Mouse (Mus musculus): ENCODE data around the gene Susd4. TPM values are rescaled to one million over a fixed set of nuclear protein-coding genes. Genes with fewer than 3 reads are reported as not detected.

The Susd4 gene
- polyA plus RNA-seq, 1 experiment from 2014 or later, result 11.7 TPM

GRCm38 (mm10) chr1:182881246-182881645, 117.6 kb downstream of the Susd4 start:
- H3K9me3 ChIP-seq (replicated peaks), result no peaks in the 10 kb centered on the region
- no peaks in the 10 kb centered on the region for H3K36me3 ChIP-seq
- H3K4me3 ChIP-seq, result no peak overlapping the region
- peaks cover 4% of the 10 kb centered on the region; the same call in 1 of the 2 replicates for H3K4me1 ChIP-seq
- WGBS, result 83% methylated on average over 8 of the region's 8 CpGs
- H3K27ac ChIP-seq, result no peak overlapping the region
- no peak for DNase-seq (ENCODE audit: low spot score)
- H3K27me3 ChIP-seq (ENCODE audit: low read depth, poor library complexity, severe bottlenecking), result no peaks in the 10 kb centered on the region

GRCm38 (mm10) chr1:182882611-182883010, 119.0 kb downstream of the Susd4 start:
- WGBS, result 91% methylated on average over 2 of the region's 2 CpGs

DNA sequence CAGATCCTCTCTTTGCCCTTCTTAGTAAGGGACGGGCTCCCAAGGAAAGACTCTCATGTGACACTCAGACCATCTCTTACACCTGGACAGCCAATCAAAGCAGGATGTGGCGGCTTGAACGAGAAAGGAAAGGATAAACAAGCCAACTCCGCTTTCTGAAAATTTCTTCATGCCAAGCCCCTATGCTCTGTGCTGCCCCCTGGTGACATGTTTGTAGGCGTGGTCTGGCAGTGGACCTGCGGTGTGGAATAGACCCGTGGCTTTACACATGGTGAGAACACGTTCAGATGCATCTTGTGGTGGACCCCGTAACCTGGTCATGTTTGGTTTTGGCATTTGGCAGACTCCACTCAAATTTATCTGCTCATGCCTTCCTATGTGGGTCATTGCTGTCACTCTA, 132.0 kb downstream of the Susd4 start:
- no peak overlapping the region for H3K4me3 ChIP-seq
- whole genome bisulfite sequencing, result 72% methylated on average over 9 of the region's 9 CpGs

More at GRCm38 (mm10) chr1:182882611-182883010, 119.0 kb downstream of the Susd4 start:
- H3K4me1 ChIP-seq, result peaks cover 4% of the 10 kb centered on the region; the same call in 1 of the 2 replicates
- H3K4me3 ChIP-seq, result no peak overlapping the region
- DNase-seq (ENCODE audit: low spot score), result no peak
- no peaks in the 10 kb centered on the region for H3K36me3 ChIP-seq
- no peaks in the 10 kb centered on the region for H3K9me3 ChIP-seq (replicated peaks)
- H3K27ac ChIP-seq, result no peak overlapping the region
- H3K27me3 ChIP-seq (ENCODE audit: low read depth, poor library complexity, severe bottlenecking), result no peaks in the 10 kb centered on the region

DNA sequence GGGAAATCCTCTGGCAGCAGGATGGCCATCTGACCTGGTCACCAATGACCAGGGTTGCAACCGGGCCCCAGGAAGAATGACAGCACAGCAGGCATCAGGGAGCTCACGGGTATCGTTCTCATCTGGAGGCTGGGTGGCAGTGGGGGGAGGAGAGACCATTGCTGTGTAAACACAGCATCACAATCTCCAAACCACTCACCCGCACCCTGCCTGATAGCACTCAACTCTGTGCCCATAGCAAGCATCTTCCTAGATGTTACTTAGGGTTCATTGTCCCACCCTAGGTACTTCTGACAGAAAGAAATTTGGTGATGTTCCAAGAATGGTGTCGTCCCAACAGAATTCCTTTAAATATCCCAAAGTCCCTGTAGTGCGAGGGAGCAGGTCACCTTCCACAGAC, 133.4 kb downstream of the Susd4 start:
- Histone ChIP-seq H3K4me1 (peaks cover 4% of the 10 kb centered on the region; the same call in 1 of the 2 replicates), H3K4me3 (no peak overlapping the region), H3K27me3 (ENCODE audit: low read depth, poor library complexity, severe bottlenecking) (no peaks in the 10 kb centered on the region), H3K27ac (no peak overlapping the region), H3K9me3 (replicated peaks) (no peaks in the 10 kb centered on the region), H3K36me3 (no peaks in the 10 kb centered on the region)
- 80% methylated on average over 6 of the region's 6 CpGs for WGBS
- DNase-seq (ENCODE audit: low spot score), result no peak

More for the DNA sequence above, 132.0 kb downstream of the Susd4 start:
- H3K36me3 ChIP-seq, result no peaks in the 10 kb centered on the region
- no peaks in the 10 kb centered on the region for H3K27me3 ChIP-seq (ENCODE audit: low read depth, poor library complexity, severe bottlenecking)
- H3K9me3 ChIP-seq (replicated peaks), result no peaks in the 10 kb centered on the region
- H3K4me1 ChIP-seq, result peaks cover 4% of the 10 kb centered on the region; the same call in 1 of the 2 replicates
- H3K27ac ChIP-seq, result no peak overlapping the region
- DNase-seq (ENCODE audit: low spot score), result peak; percentile 58

DNA sequence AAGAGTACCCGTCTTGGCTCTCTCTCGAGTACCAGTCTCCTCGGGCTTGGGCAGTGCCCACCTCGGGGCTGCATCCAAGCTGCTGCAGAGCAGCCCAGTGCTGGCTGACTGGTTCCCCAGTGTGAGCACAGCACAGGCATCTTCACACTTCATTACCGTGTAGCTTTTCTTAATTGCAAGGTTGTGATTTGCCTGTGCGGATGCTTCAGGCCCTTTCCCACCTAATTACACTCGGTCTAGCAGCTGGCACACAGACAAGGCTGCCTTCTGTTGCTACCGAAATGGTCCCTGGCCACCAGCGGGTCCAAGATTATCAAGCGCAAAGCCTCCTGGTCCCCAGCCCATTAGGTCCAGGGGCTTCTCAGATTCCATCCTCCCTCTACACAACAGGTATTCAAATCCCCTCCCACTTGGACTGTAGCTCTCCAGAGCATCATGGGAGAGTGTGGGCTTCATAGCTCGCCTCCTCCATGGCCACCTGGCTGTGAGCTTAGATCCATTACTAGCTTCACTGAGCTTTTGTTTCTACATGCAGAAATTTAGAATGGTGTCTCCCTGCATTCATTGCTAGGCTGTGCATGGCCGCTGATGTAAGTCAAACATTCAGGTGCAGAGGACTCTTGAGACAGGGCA, 134.0 kb downstream of the Susd4 start:
- H3K27ac ChIP-seq, result no peak overlapping the region

GRCm38 (mm10) chr1:182902095-182902494, 138.4 kb downstream of the Susd4 start:
- 73% methylated on average over 5 of the region's 5 CpGs for WGBS
- Histone ChIP-seq H3K4me1 (no peaks in the 10 kb centered on the region; the same call in 1 of the 2 replicates), H3K27ac (no peak overlapping the region), H3K27me3 (ENCODE audit: low read depth, poor library complexity, severe bottlenecking) (no peaks in the 10 kb centered on the region), H3K36me3 (no peaks in the 10 kb centered on the region), H3K4me3 (no peak overlapping the region), H3K9me3 (replicated peaks) (no peaks in the 10 kb centered on the region)
- DNase-seq (ENCODE audit: low spot score), result no peak

More for the DNA sequence above, 134.0 kb downstream of the Susd4 start:
- Histone ChIP-seq H3K4me1 (peaks cover 4% of the 10 kb centered on the region; the same call in 1 of the 2 replicates), H3K27me3 (ENCODE audit: low read depth, poor library complexity, severe bottlenecking) (no peaks in the 10 kb centered on the region), H3K9me3 (replicated peaks) (no peaks in the 10 kb centered on the region), H3K36me3 (no peaks in the 10 kb centered on the region), H3K4me3 (no peak overlapping the region)
- 81% methylated on average over 12 of the region's 12 CpGs for WGBS
- DNase-seq (ENCODE audit: low spot score), result no peak

GRCm38 (mm10) chr1:182902906-182903305, 139.2 kb downstream of the Susd4 start:
- Histone ChIP-seq H3K9me3 (replicated peaks) (no peaks in the 10 kb centered on the region), H3K27ac (no peak overlapping the region), H3K4me1 (peaks cover 2% of the 10 kb centered on the region), H3K27me3 (ENCODE audit: low read depth, poor library complexity, severe bottlenecking) (no peaks in the 10 kb centered on the region), H3K4me3 (no peak overlapping the region), H3K36me3 (no peaks in the 10 kb centered on the region)
- DNase-seq (ENCODE audit: low spot score), result no peak
- WGBS, result 86% methylated on average over 3 of the region's 3 CpGs

- peaks cover 13% of the 10 kb centered on the region for H3K4me1 ChIP-seq
- no peaks in the 10 kb centered on the region for H3K27me3 ChIP-seq (ENCODE audit: low read depth, poor library complexity, severe bottlenecking)
- no peaks in the 10 kb centered on the region for H3K36me3 ChIP-seq
- DNase-seq (ENCODE audit: low spot score), result no peak
- no peak overlapping the region for H3K27ac ChIP-seq
- no peak overlapping the region for H3K4me3 ChIP-seq
- WGBS, result 90% methylated on average over 3 of the region's 3 CpGs
- H3K9me3 ChIP-seq (replicated peaks), result no peaks in the 10 kb centered on the region
These were observed 142.0 kb downstream of the Susd4 start for GRCm38 (mm10) chr1:182905669-182906068.

GRCm38 (mm10) chr1:182908050-182909036, 144.7 kb downstream of the Susd4 start:
- Histone ChIP-seq H3K27me3 (ENCODE audit: low read depth, poor library complexity, severe bottlenecking) (no peaks in the 10 kb centered on the region), H3K36me3 (no peaks in the 10 kb centered on the region), H3K27ac (0 out of 2 replicates have a peak overlapping the region, but pooled peaks have one; percentile 25), H3K4me3 (no peak overlapping the region; the same call in 1 of the 2 replicates), H3K4me1 (peaks cover 13% of the 10 kb centered on the region), H3K9me3 (replicated peaks) (no peaks in the 10 kb centered on the region)
- 24% methylated on average over 14 of the region's 14 CpGs for WGBS
- DNase-seq (ENCODE audit: low spot score), result peak; percentile 60

- Histone ChIP-seq H3K4me3 (no peak overlapping the region), H3K9me3 (replicated peaks) (no peaks in the 10 kb centered on the region), H3K36me3 (no peaks in the 10 kb centered on the region), H3K4me1 (peaks cover 13% of the 10 kb centered on the region), H3K27me3 (ENCODE audit: low read depth, poor library complexity, severe bottlenecking) (no peaks in the 10 kb centered on the region), H3K27ac (no peak overlapping the region)
- 68% methylated on average over 3 of the region's 3 CpGs for WGBS
- DNase-seq (ENCODE audit: low spot score), result no peak
These were observed 145.4 kb downstream of the Susd4 start for GRCm38 (mm10) chr1:182909066-182909465.

GRCm38 (mm10) chr1:182909596-182909995, 145.9 kb downstream of the Susd4 start:
- H3K4me1 ChIP-seq, result peaks cover 13% of the 10 kb centered on the region
- H3K27ac ChIP-seq, result no peak overlapping the region
- WGBS, result 89% methylated on average over 5 of the region's 5 CpGs
- no peak overlapping the region for H3K4me3 ChIP-seq
- H3K27me3 ChIP-seq (ENCODE audit: low read depth, poor library complexity, severe bottlenecking), result no peaks in the 10 kb centered on the region
- no peaks in the 10 kb centered on the region for H3K9me3 ChIP-seq (replicated peaks)
- H3K36me3 ChIP-seq, result no peaks in the 10 kb centered on the region
- DNase-seq (ENCODE audit: low spot score), result no peak

DNA sequence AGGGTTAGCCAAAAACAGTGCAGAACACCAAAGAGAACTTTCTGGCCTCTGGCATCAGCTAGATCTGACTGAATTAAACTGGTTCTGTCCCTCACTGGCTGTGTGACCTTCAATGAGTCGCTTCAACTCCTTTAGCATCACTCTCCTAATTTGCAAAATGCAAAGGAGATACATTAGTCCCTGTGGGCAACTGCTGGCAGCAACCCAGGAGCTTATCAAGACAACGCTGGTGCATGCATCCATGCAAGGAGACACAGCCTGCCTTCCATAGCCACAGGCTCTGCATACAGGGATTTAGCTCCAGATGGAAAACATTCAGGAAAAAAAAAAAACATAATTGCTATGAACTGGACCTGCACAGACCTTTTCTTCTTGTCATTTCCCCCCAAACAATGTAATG, 148.9 kb downstream of the Susd4 start:
- Histone ChIP-seq H3K4me3 (no peak overlapping the region), H3K4me1 (peaks cover 13% of the 10 kb centered on the region), H3K9me3 (replicated peaks) (no peaks in the 10 kb centered on the region), H3K36me3 (no peaks in the 10 kb centered on the region), H3K27ac (no peak overlapping the region), H3K27me3 (ENCODE audit: low read depth, poor library complexity, severe bottlenecking) (no peaks in the 10 kb centered on the region)
- WGBS, result 75% methylated on average over 2 of the region's 2 CpGs
- no peak for DNase-seq (ENCODE audit: low spot score)
